Mouse (Mus musculus) MEL (cell line): ENCODE data around the gene Cpox. TPM values are rescaled to one million over a fixed set of nuclear protein-coding genes. Genes with fewer than 3 reads are reported as not detected.

Source experiments
- DNase-seq: peaks from one replicate; pipeline ENCODE4 v3.0.0; 2011; ENCODE audit warnings: low read depth, low spot score
- H3K27ac ChIP-seq: 2 replicates; pipeline ENCODE4 v1.5.1; 2012; ENCODE audit warnings: low read depth, mild to moderate bottlenecking, control low read depth, low read length, moderate library complexity; ENCODE audit not compliant: control insufficient read depth
- H3K27me3 ChIP-seq, 2 experiments: fragments of 150-350 bp in 1 of 2; sonication (generic) in 1 of 2; 2 replicates each; pipeline ENCODE4 v1.6.1; 2012; ENCODE audit warnings: low read length in 2 of 2, mild to moderate bottlenecking in 2 of 2, improper control_type of control experiment in 1 of 2, moderate library complexity in 1 of 2; ENCODE audit not compliant: insufficient read depth in 2 of 2, control insufficient read depth in 1 of 2
- H3K36me3 ChIP-seq, 2 experiments: 2 replicates each; pipeline ENCODE4 v1.6.1; 2012 to 2014; ENCODE audit warnings: low read length in 2 of 2, improper control_type of control experiment in 1 of 2, inconsistent platforms in 1 of 2, mild to moderate bottlenecking in 1 of 2; ENCODE audit not compliant: insufficient read depth in 2 of 2, control insufficient read depth in 1 of 2
- H3K4me1 ChIP-seq, 2 experiments: fragments of 150-350 bp in 1 of 2; sonication (generic) in 1 of 2; 2 replicates each; pipeline ENCODE4 v1.6.1; 2012; ENCODE audit warnings: low read length in 2 of 2, improper control_type of control experiment in 1 of 2, mild to moderate bottlenecking in 1 of 2; ENCODE audit not compliant: insufficient read depth in 2 of 2, control insufficient read depth in 1 of 2
- H3K4me3 ChIP-seq, 2 experiments: fragments of 150-350 bp in 1 of 2; sonication (generic) in 1 of 2; 2 replicates each; pipeline ENCODE4 v1.5.1; 2012; ENCODE audit warnings: low read depth in 2 of 2, low read length in 2 of 2, mild to moderate bottlenecking in 2 of 2, moderate library complexity in 2 of 2, control low read depth in 1 of 2, improper control_type of control experiment in 1 of 2; ENCODE audit not compliant: control insufficient read depth in 1 of 2, insufficient read depth in 1 of 2
- H3K79me2 ChIP-seq: 2 replicates; pipeline ENCODE4 v1.6.1; 2012; ENCODE audit warnings: mild to moderate bottlenecking, low read length, moderate library complexity; ENCODE audit not compliant: control insufficient read depth, poor library complexity, insufficient read depth
- H3K9ac ChIP-seq: 2 replicates; pipeline ENCODE4 v1.6.1; 2012; ENCODE audit warnings: low read depth, mild to moderate bottlenecking, control low read depth, low read length, moderate library complexity; ENCODE audit not compliant: control insufficient read depth, poor library complexity, severe bottlenecking
- H3K9me3 ChIP-seq: fragments of 150-350 bp; sonication (generic); replicated peaks from 2 replicates; pipeline ENCODE4 v1.6.1; 2012; ENCODE audit warnings: mild to moderate bottlenecking, low read length, improper control_type of control experiment, moderate library complexity; ENCODE audit not compliant: insufficient read depth
- BHLHE40 ChIP-seq: IDR thresholded peaks from 2 replicates; pipeline ENCODE4 v1.6.1; 2012; ENCODE audit warnings: low read depth, mild to moderate bottlenecking, inconsistent platforms, low read length, improper control_type of control experiment, borderline replicate concordance
- CHD2 ChIP-seq: IDR thresholded peaks from 2 replicates; pipeline ENCODE4 v1.6.1; 2011; ENCODE audit warnings: low read length, improper control_type of control experiment
- CTCF ChIP-seq, 3 experiments: IDR thresholded peaks in 2 of 3; conservative IDR thresholded peaks in 1 of 3; 2 replicates each; pipeline ENCODE4 v1.5.1; 2011 to 2012; ENCODE audit warnings: low read length in 3 of 3, low read depth in 2 of 3, mild to moderate bottlenecking in 2 of 3, improper control_type of control experiment in 1 of 3, inconsistent platforms in 1 of 3, mixed read lengths in 1 of 3, moderate library complexity in 1 of 3; ENCODE audit not compliant: control insufficient read depth in 1 of 3, insufficient read depth in 1 of 3, poor library complexity in 1 of 3, severe bottlenecking in 1 of 3
- E2F4 ChIP-seq: IDR thresholded peaks from 2 replicates; pipeline ENCODE4 v1.6.1; 2011; ENCODE audit warnings: low read depth, low read length, improper control_type of control experiment, borderline replicate concordance
- EP300 ChIP-seq, 2 experiments: IDR thresholded peaks; 2 replicates each; pipeline ENCODE4 v1.6.1; 2011; ENCODE audit warnings: improper control_type of control experiment in 2 of 2, low read length in 2 of 2, low read depth in 1 of 2, mild to moderate bottlenecking in 1 of 2
- GATA1 ChIP-seq: IDR thresholded peaks from 2 replicates; pipeline ENCODE4 v1.6.1; 2011; ENCODE audit warnings: low read depth, low read length, improper control_type of control experiment
- JUND ChIP-seq: IDR thresholded peaks from 2 replicates; pipeline ENCODE4 v1.6.1; 2011; ENCODE audit warnings: low read depth, mild to moderate bottlenecking, improper control_type of control experiment, low read length
- MAFK ChIP-seq: IDR thresholded peaks from 2 replicates; pipeline ENCODE4 v1.6.1; 2011; ENCODE audit warnings: low read depth, mild to moderate bottlenecking, low read length, improper control_type of control experiment, borderline replicate concordance
- MAZ ChIP-seq: IDR thresholded peaks from 2 replicates; pipeline ENCODE4 v1.6.1; 2012; ENCODE audit warnings: low read depth, mild to moderate bottlenecking, inconsistent platforms, low read length, improper control_type of control experiment
- MXI1 ChIP-seq: IDR thresholded peaks from 2 replicates; pipeline ENCODE4 v1.6.1; 2011; ENCODE audit warnings: mild to moderate bottlenecking, low read depth, low read length, improper control_type of control experiment
- MYB ChIP-seq: IDR thresholded peaks from 2 replicates; pipeline ENCODE4 v1.6.1; 2011; ENCODE audit warnings: mild to moderate bottlenecking, low read depth, low read length, improper control_type of control experiment
- MYC ChIP-seq: IDR thresholded peaks from 2 replicates; pipeline ENCODE4 v1.6.1; 2011; ENCODE audit warnings: low read depth, mild to moderate bottlenecking, low read length, improper control_type of control experiment, moderate library complexity
- NRF1 ChIP-seq: IDR thresholded peaks from 2 replicates; pipeline ENCODE4 v1.6.1; 2014; ENCODE audit warnings: low read depth, mild to moderate bottlenecking, inconsistent platforms, low read length, improper control_type of control experiment, moderate library complexity; ENCODE audit not compliant: poor library complexity, insufficient read depth, severe bottlenecking
- POLR2A ChIP-seq, 2 experiments: IDR thresholded peaks; 2 replicates each; pipeline ENCODE4 v1.6.1; 2011 to 2012; ENCODE audit warnings: low read length in 2 of 2, mild to moderate bottlenecking in 2 of 2, control low read depth in 1 of 2, improper control_type of control experiment in 1 of 2, low read depth in 1 of 2, moderate library complexity in 1 of 2; ENCODE audit not compliant: control insufficient read depth in 1 of 2, insufficient read depth in 1 of 2, poor library complexity in 1 of 2
- RAD21 ChIP-seq: IDR thresholded peaks from 2 replicates; pipeline ENCODE4 v1.6.1; 2011; ENCODE audit warnings: mild to moderate bottlenecking, low read depth, low read length, improper control_type of control experiment
- SMC3 ChIP-seq: IDR thresholded peaks from 2 replicates; pipeline ENCODE4 v1.6.1; 2011; ENCODE audit warnings: low read depth, low read length, improper control_type of control experiment
- TBP ChIP-seq: IDR thresholded peaks from 2 replicates; pipeline ENCODE4 v1.8.0; 2011; ENCODE audit warnings: low read depth, low read length, improper control_type of control experiment
- UBTF ChIP-seq: IDR thresholded peaks from 2 replicates; pipeline ENCODE4 v1.6.1; 2012; ENCODE audit warnings: low read depth, mild to moderate bottlenecking, inconsistent platforms, low read length, improper control_type of control experiment, moderate library complexity, borderline replicate concordance; ENCODE audit not compliant: insufficient read depth
- USF2 ChIP-seq, 2 experiments: IDR thresholded peaks; 2 replicates each; pipeline ENCODE4 v1.6.1; 2011 to 2012; ENCODE audit warnings: improper control_type of control experiment in 2 of 2, low read length in 2 of 2, borderline replicate concordance in 1 of 2, inconsistent platforms in 1 of 2, low read depth in 1 of 2, mild to moderate bottlenecking in 1 of 2; ENCODE audit not compliant: insufficient read depth in 1 of 2
- ZC3H11A ChIP-seq: IDR thresholded peaks from 2 replicates; pipeline ENCODE4 v1.6.1; 2012; ENCODE audit warnings: low read depth, mild to moderate bottlenecking, inconsistent platforms, low read length, improper control_type of control experiment
- ZNF384 ChIP-seq: IDR thresholded peaks from 2 replicates; pipeline ENCODE4 v1.6.1; 2012; ENCODE audit warnings: low read depth, mild to moderate bottlenecking, inconsistent platforms, low read length, improper control_type of control experiment
- polyA plus RNA-seq, 2 experiments: library from polyadenylated mRNA; stranded (reverse) in 1 of 2; unstranded in 1 of 2; fragments of >175 nt in 1 of 2; fragments of >200 nt in 1 of 2; gene quantifications; 2 replicates each; pipeline versions ENCODE4 v1.2.1 to v1.2.4; 2012; ENCODE audit warnings: low replicate concordance in 2 of 2, low read depth in 1 of 2; ENCODE audit not compliant: insufficient read length in 2 of 2, insufficient read depth in 1 of 2, missing spikeins in 1 of 2
- total RNA-seq: library from RNA; depleted of rRNA; stranded (reverse); fragments of 300-350 nt; gene quantifications from 2 replicates; pipeline ENCODE4 v1.2.3, GENCODE M21; 2012

The Cpox gene
- total and polyA plus RNA-seq, 3 experiments, result 110 to 421 (median 159) TPM

DNA sequence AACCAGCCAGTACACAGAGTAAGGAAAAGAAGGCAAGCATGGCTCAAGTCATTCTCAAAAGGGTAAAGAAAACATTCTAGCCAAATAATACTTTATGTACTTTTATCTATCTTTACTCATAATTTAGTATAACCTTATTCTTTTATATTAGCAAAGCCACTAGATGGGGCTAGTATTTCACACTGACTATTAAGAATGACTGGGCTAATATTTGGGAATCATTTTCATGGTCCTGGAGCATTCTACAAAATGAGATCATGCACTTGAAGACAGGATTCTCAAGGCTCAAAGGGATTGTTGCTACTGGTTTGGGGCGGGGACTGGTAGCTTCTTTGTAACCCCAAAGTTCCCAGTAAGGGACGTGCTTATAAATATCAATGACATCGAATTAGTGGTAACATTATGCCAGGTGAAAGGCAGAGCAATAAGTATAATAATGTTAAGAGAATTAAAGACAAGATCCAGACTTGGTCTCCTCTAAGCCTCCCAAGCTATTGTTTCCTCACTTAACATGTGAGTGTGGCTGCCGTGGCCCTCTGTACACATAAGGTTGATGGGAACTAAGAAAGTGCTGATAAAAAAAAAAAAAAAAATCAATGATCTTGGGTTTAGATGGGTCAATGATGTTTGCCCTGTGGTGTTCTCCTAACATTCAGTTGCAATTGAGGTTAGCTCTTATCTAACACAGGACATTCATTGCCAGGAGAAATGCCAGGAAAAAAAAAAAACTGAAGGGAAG is 42.3 kb upstream of the Cpox start:
- H3K4me1 ChIP-seq, result peaks cover 19 to 25% of the 10 kb centered on the region in 2 experiments
- no peaks in the 10 kb centered on the region for H3K79me2 ChIP-seq
- TF ChIP-seq TBP (no peak), GATA1 (no peak), UBTF (no peak), JUND (no peak), RAD21 (peak; percentile 75), EP300 (IDR thresholded peaks at IDR 0.05; ENCODE audit: low read depth in 1 of 2, low read length in 2 of 2) (peak; percentile 29 to 52; a peak in 2 of 4 replicates), USF2 (IDR thresholded peaks at IDR 0.05; ENCODE audit: borderline replicate concordance in 1 of 2, insufficient read depth in 1 of 2, low read depth in 1 of 2, low read length in 2 of 2) (no peak), MXI1 (peak; percentile 36; the same call in 1 of the 2 replicates), CTCF (IDR thresholded peaks at IDR 0.05 in 2 of 3, conservative IDR thresholded peaks at IDR 0.05 in 1 of 3; ENCODE audit: control insufficient read depth in 1 of 3, insufficient read depth in 1 of 3, low read depth in 2 of 3, low read length in 3 of 3, poor library complexity in 1 of 3, severe bottlenecking in 1 of 3) (peak; percentile 9 to 60 (median 20); a peak in 3 of 6 replicates), ZC3H11A (peak; percentile 68), MYC (no peak), MYB (no peak; the same call in 1 of the 2 replicates), MAFK (no peak), SMC3 (peak; percentile 72), ZNF384 (peak; percentile 73; the same call in 1 of the 2 replicates), BHLHE40 (no peak), POLR2A (IDR thresholded peaks at IDR 0.05; ENCODE audit: control insufficient read depth in 1 of 2, insufficient read depth in 1 of 2, low read depth in 1 of 2, low read length in 2 of 2, poor library complexity in 1 of 2) (no peak), MAZ (no peak)
- H3K36me3 ChIP-seq, result peaks cover 0 to 23% of the 10 kb centered on the region in 2 experiments; a peak in 2 of 4 replicates
- H3K27ac ChIP-seq, result peak overlapping the region; percentile 38; the same call in 1 of the 2 replicates
- no peaks in the 10 kb centered on the region for H3K9me3 ChIP-seq
- no peak overlapping the region for H3K9ac ChIP-seq
- no peaks in the 10 kb centered on the region for H3K27me3 ChIP-seq
- peak; percentile 46 for DNase-seq
- no peak overlapping the region for H3K4me3 ChIP-seq

DNA sequence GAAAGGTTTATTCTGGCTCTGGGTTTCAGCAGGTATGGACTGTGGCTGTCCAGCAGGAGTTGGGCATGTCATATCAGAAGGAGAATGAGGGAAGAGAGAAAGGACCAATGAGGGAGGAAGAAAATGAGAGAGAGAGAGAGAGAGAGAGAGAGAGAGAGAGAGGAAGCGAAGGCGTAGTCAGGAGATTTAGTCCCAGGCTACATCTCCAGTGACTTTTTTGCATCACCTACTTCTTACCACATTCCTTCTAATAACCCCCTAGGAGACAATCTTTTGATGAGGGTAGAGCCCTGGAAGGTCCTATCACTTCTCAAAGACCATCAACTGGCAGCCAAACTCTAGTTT is 41.8 kb upstream of the Cpox start:
- no peaks in the 10 kb centered on the region for H3K27me3 ChIP-seq
- no peak overlapping the region for H3K9ac ChIP-seq
- no peak overlapping the region; the same call in 1 of the 2 replicates for H3K27ac ChIP-seq
- H3K4me3 ChIP-seq, result no peak overlapping the region
- TF ChIP-seq E2F4, result no peak
- no peak for TF ChIP-seq MAFK
- TF ChIP-seq JUND, result peak; percentile 93
- no peak for TF ChIP-seq NRF1
- TF ChIP-seq CHD2, result no peak
- TF ChIP-seq, all 39 proteins: peak for 1
- Histone ChIP-seq H3K36me3 (peaks cover 0 to 23% of the 10 kb centered on the region in 2 experiments; a peak in 2 of 4 replicates), H3K4me1 (peaks cover 19 to 25% of the 10 kb centered on the region in 2 experiments), H3K79me2 (no peaks in the 10 kb centered on the region), H3K9me3 (no peaks in the 10 kb centered on the region)
- peak; percentile 23 for DNase-seq
